Mouse (Mus musculus) heart, adult 8-10 months (tissue): Measurements from ENCODE around the gene 9230110F15Rik. TPM values are rescaled to one million over a fixed set of nuclear protein-coding genes. Genes with fewer than 3 reads are reported as not detected.
"Not testable (repeated sequence)": the region's sequence is repeated elsewhere in the genome, so short reads cannot be mapped to it uniquely, and the experiment has no call there.

ENCODE experiments used
- DNase-seq: peaks from one replicate; pipeline ENCODE4 v3.0.0; 2022; ENCODE audit warnings: low spot score
- total RNA-seq, 4 experiments: library from RNA; stranded (reverse); gene quantifications; 2 replicates each; pipeline ENCODE4 v1.2.4; 2022

9230110F15Rik gene
- total RNA-seq, result not detected

- no peak for DNase-seq
Observed at GRCm38 (mm10) chr9:35844050-35844449, at the start of gene 9230110F15Rik. Gene 9230110F15Rik (minus strand): TSS chr9:35844150.

DNA sequence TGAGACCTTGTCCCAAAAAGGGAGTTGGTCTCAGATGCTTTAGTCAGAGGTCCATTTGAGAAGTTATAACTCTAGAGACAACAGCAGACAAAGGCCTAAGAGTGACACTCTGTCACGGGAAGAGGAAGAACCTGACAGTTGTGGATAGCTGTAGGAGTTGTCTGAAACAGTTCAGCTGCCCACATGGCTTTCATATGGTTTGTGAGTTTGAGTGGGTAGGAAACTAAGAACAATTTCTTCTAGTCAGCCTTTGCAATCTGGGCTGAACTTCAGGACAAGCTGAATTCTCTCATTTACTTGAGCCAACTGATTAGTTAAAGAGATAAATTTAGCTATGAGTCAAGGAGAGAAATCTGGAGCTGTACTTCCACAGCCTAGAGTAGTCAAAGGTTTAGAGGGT lies 49.2 kb upstream of the 9230110F15Rik start:
- DNase-seq, result not testable (repeated sequence)

- not testable (repeated sequence) for DNase-seq
Observed at GRCm38 (mm10) chr9:35817881-35818280, 26.1 kb downstream of the 9230110F15Rik start.

DNA sequence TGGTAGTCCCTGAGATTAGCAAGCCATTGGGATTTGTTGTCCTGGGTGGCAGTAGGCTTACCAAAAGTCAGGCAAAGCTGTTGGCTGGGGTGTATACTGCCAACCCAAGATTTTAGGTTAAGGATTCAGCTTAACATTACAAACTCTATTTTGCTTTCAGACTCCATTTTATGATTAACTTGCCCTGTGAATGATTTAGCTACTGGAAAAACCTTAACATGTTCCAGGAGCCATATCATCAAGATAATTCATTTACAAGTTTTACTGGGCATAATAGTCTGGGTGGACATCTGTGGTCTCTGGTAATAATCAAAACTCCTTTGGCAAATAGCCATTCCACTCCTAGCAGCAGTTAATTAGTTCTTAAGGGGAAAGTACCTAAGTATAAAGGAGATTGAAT lies 45.8 kb downstream of the 9230110F15Rik start:
- DNase-seq, result no peak

- no peak for DNase-seq
Observed at GRCm38 (mm10) chr9:35790001-35790400, 53.9 kb downstream of the 9230110F15Rik start, which contains the start of the genes Gm27235 and D730048I06Rik. Gene Gm27235 (minus strand): TSS chr9:35790101. Gene D730048I06Rik (minus strand): TSS chr9:35790112.

Other genes starting within 250 kb of the 9230110F15Rik start
- not detected for gene Pate4, start 232.2 kb downstream of the 9230110F15Rik start, total RNA-seq
- not detected for gene Pate3, start 195.9 kb downstream of the 9230110F15Rik start, total RNA-seq
- not detected for gene Pate1, start 156.8 kb downstream of the 9230110F15Rik start, total RNA-seq
- not detected for gene Gm17677, start 103.1 kb downstream of the 9230110F15Rik start, total RNA-seq
- gene Gm17727, start 66.0 kb downstream of the 9230110F15Rik start, total RNA-seq, result not detected
- not detected for gene Gm27235, start 54.0 kb downstream of the 9230110F15Rik start, total RNA-seq
- gene D730048I06Rik, start 54.0 kb downstream of the 9230110F15Rik start, total RNA-seq, result not detected
- gene 9230113P08Rik, start 64.3 kb upstream of the 9230110F15Rik start, total RNA-seq, result not detected